Mouse (Mus musculus) hindbrain, postnatal 0 days (tissue): ENCODE data around the gene Esam. TPM values are rescaled to one million over a fixed set of nuclear protein-coding genes. Genes with fewer than 3 reads are reported as not detected.

Experiments used
- ATAC-seq: fragments of 200-750 bp; cut with Nextera tagmentation; 2 replicates; pipeline ENCODE4 v1.8.0; 2017; ENCODE audit warnings: mild to moderate bottlenecking, moderate TSS enrichment, moderate library complexity
- DNase-seq: peaks from one replicate; pipeline ENCODE4 v3.0.0-alpha.2; 2015; ENCODE audit warnings: low spot score
- H3K27ac ChIP-seq: fragments of 300-500 bp; sonication (generic); 2 replicates; pipeline ENCODE4 v1.5.1; 2014; ENCODE audit warnings: mild to moderate bottlenecking
- H3K27me3 ChIP-seq: fragments of 300-500 bp; sonication (generic); 2 replicates; pipeline ENCODE4 v1.6.1; 2014; ENCODE audit warnings: low read length, mixed read lengths; ENCODE audit not compliant: insufficient read depth
- H3K36me3 ChIP-seq: fragments of 300-500 bp; sonication (generic); 2 replicates; pipeline ENCODE4 v1.6.1; 2014; ENCODE audit warnings: low read length, mixed read lengths; ENCODE audit not compliant: insufficient read depth
- H3K4me1 ChIP-seq: fragments of 300-500 bp; sonication (generic); 2 replicates; pipeline ENCODE4 v1.6.1; 2014; ENCODE audit warnings: antibody characterized with exemption, low read length, mixed read lengths; ENCODE audit not compliant: insufficient read depth
- H3K4me2 ChIP-seq: fragments of 300-500 bp; sonication (generic); 2 replicates; pipeline ENCODE4 v1.6.1; 2014; ENCODE audit warnings: low read depth, mild to moderate bottlenecking, low read length, moderate library complexity, mixed read lengths
- H3K4me3 ChIP-seq: fragments of 300-500 bp; sonication (generic); 2 replicates; pipeline ENCODE4 v1.5.1; 2014; ENCODE audit warnings: low read length
- H3K9ac ChIP-seq: fragments of 300-500 bp; sonication (generic); replicated peaks from 2 replicates; pipeline ENCODE4 v1.6.1; 2014; ENCODE audit warnings: mild to moderate bottlenecking, low read length, moderate library complexity, mixed read lengths
- H3K9me3 ChIP-seq: fragments of 300-500 bp; sonication (generic); 2 replicates; pipeline ENCODE4 v1.6.1; 2016; ENCODE audit warnings: low read length, mixed read lengths
- CTCF ChIP-seq: IDR thresholded peaks from 2 replicates; pipeline ENCODE4 v1.5.1; 2016; ENCODE audit warnings: antibody characterized with exemption, control low read depth, low read depth
- WGBS: fragments of 180-500 bp; shearing (Covaris S2); extraction: QIAGEN DNeasy Blood & Tissue Kit; methylation state at CpG from one replicate; pipeline ENCODE4 v1.1.7; 2014; 5-methylcytosine and 5-hydroxymethylcytosine counted together
- polyA plus RNA-seq: library from polyadenylated mRNA; unstranded; fragments of >200 nt; fragmentation: Nextera tagmentation; extraction: Ambion mirVana; gene quantifications from 2 replicates; pipeline ENCODE4 v1.2.1, GENCODE M21; 2015
- total RNA-seq: library from RNA; depleted of rRNA; stranded (reverse); fragments of >200 nt; gene quantifications from 2 replicates; pipeline ENCODE4 v1.2.3, GENCODE M21; 2014

Gene Esam
- total and polyA plus RNA-seq, 2 experiments from 2014 or later = 34.2 to 36.1 TPM

DNA sequence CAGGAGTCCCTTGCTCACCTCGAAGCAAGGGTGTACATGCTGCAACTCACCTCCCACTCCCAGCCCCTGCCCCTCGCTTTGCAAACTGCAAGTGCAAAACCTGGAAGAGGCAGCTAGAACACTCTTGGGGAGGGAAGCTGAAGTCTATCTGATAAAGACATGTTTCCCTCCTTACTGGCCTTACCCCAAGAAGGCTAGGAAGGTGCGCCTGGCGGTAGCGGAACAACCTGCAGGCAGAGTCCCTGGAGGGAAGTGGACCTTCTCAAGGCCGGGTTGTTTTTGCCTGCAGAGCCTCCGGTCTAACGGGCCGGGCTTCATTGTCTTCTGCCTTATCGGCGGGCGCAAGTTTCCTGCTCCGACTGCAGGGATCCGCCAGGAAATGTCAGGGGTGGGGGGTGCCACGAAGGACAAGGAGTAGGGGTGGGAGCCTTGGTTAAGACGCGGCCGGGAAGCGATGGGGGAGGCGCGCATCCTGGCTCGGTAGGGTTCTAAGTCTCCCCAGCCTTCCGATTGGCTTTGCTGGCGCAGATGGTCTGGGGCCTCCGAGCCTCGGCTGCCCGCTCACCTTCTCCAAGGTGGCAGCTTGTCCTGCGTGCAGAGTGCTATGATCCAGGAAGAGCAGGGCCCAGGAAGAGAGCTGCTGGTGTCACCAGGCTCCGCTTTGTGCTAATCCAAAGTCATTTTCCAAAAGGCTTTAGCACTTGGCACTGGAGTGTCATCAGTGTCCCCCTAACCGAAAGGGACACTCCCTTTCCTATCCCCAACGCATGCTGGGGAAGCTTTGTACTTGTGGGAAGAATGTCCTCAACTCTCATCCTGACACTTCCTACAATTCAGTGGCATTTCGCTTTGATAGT lies 2.4 kb downstream of the Esam start:
- Histone ChIP-seq H3K4me2 (peak overlapping the region; percentile 82), H3K4me3 (peak overlapping the region; percentile 40), H3K9me3 (no peaks in the 10 kb centered on the region), H3K4me1 (peaks cover 9% of the 10 kb centered on the region; the same call in 1 of the 2 replicates), H3K9ac (peak overlapping the region; percentile 40), H3K27me3 (peaks cover 38% of the 10 kb centered on the region), H3K36me3 (no peaks in the 10 kb centered on the region), H3K27ac (peak overlapping the region; percentile 56; the same call in 1 of the 2 replicates)
- ATAC-seq (peak; percentile 67), DNase-seq (peak; percentile 29)
- peak; percentile 56 for TF ChIP-seq CTCF
- 3% methylated on average over 32 of the region's 32 CpGs for WGBS

DNA sequence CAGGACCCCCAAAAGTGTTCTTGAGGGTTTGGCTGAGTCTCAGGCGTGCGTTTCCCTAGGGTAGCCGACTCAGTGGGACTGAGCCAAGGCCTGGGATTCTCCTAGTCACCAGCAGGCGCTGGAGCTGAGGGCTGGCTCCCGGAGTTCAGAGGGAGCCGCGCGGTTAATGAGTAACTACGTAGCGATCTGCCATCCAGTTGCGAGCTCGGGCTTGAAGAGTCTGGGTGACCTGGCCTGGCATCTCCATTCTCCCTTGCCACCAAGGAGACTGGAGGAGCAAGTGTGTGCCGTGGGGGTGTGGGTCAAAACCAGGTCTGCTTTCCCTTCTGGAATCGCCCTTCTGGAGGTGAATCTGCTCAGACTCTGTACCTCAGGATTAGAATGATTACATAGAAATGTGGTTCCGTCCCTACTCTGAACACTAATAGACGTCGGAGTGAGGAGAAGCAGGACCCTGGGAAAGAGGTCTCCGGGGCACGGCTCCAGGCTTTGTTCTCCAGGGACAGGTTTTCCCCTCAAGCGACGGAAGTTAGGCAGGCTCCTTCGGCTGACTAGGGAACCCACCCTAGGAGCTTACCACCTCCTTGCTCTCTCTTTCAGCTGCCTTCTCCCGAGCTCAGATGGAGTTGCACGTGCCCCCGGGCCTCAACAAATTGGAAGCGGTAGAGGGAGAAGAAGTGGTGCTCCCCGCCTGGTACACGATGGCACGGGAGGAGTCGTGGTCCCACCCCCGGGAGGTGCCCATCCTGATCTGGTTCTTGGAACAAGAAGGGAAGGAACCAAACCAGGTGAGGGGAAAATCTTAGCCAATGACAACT lies 3.2 kb downstream of the Esam start:
- Histone ChIP-seq H3K4me3 (peak overlapping the region; percentile 40), H3K27me3 (peaks cover 32% of the 10 kb centered on the region), H3K27ac (no peak overlapping the region), H3K4me1 (peaks cover 9% of the 10 kb centered on the region; the same call in 1 of the 2 replicates), H3K36me3 (no peaks in the 10 kb centered on the region), H3K9me3 (no peaks in the 10 kb centered on the region), H3K9ac (peak overlapping the region; percentile 40; the same call in 1 of the 2 replicates), H3K4me2 (peak overlapping the region; percentile 82)
- TF ChIP-seq CTCF = peak; percentile 68
- DNase-seq = peak; percentile 74
- 4% methylated on average over 31 of the region's 31 CpGs for WGBS
- ATAC-seq = peak; percentile 74

DNA sequence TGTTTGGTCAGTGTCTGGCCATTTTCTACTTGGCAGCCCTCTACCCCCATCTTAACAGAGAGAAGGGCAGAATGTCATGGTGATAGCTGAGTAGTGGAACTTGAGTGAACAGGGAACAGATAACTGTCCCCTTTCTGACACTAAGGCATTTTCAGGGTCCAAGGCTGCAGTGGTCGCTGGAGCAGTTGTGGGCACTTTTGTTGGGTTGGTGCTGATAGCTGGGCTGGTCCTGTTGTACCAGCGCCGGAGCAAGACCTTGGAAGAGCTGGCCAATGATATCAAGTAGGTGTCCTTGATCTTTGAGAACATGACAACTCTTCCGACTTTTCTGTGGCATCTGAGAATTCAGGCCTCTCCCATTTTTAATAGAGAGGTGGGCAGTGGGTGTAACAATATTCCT lies 9.0 kb downstream of the Esam start:
- H3K4me2 ChIP-seq = no peak overlapping the region
- ATAC-seq (no peak), DNase-seq (no peak)
- H3K4me1 ChIP-seq = no peaks in the 10 kb centered on the region
- no peak overlapping the region for H3K4me3 ChIP-seq
- H3K27ac ChIP-seq = no peak overlapping the region
- TF ChIP-seq CTCF = no peak
- no peaks in the 10 kb centered on the region; the same call in 1 of the 2 replicates for H3K36me3 ChIP-seq
- H3K27me3 ChIP-seq = 0 out of 2 replicates have a peak, but pooled peaks cover 4% of the 10 kb centered on the region
- H3K9ac ChIP-seq = no peak overlapping the region
- 86% methylated on average over 4 of the region's 4 CpGs for WGBS
- H3K9me3 ChIP-seq = no peaks in the 10 kb centered on the region

DNA sequence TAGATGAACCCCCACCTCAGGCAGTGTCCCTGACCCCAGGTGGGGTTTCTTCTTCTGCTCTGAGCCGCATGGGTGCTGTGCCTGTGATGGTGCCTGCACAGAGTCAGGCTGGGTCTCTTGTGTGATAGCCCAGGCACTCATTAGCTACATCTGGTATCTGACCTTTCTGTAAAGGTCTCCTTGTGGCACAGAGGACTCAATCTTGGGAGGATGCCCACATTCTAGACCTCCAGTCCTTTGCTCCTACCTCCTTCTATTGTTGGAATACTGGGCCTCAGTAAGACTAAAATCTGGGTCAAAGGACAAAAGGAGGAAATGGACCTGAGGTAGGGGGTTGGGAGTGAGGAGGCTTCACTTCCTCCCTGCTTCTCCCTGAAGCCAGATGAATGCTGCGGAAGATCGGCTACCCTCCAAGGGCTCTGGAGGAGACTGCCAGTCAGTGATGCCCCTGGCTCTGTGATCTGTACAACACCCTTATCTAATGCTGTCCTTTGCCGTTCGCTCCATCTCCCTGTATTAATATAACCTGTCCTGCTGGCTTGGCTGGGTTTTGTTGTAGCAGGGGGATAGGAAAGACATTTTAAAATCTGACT lies 9.9 kb downstream of the Esam start:
- Histone ChIP-seq H3K4me1 (no peaks in the 10 kb centered on the region), H3K4me2 (no peak overlapping the region), H3K36me3 (no peaks in the 10 kb centered on the region; the same call in 1 of the 2 replicates), H3K27me3 (0 out of 2 replicates have a peak, but pooled peaks cover 4% of the 10 kb centered on the region), H3K4me3 (no peak overlapping the region), H3K9me3 (no peaks in the 10 kb centered on the region), H3K27ac (no peak overlapping the region), H3K9ac (no peak overlapping the region)
- DNase-seq = no peak
- WGBS = 81% methylated on average over 5 of the region's 5 CpGs
- TF ChIP-seq CTCF = no peak
- ATAC-seq = no peak

DNA sequence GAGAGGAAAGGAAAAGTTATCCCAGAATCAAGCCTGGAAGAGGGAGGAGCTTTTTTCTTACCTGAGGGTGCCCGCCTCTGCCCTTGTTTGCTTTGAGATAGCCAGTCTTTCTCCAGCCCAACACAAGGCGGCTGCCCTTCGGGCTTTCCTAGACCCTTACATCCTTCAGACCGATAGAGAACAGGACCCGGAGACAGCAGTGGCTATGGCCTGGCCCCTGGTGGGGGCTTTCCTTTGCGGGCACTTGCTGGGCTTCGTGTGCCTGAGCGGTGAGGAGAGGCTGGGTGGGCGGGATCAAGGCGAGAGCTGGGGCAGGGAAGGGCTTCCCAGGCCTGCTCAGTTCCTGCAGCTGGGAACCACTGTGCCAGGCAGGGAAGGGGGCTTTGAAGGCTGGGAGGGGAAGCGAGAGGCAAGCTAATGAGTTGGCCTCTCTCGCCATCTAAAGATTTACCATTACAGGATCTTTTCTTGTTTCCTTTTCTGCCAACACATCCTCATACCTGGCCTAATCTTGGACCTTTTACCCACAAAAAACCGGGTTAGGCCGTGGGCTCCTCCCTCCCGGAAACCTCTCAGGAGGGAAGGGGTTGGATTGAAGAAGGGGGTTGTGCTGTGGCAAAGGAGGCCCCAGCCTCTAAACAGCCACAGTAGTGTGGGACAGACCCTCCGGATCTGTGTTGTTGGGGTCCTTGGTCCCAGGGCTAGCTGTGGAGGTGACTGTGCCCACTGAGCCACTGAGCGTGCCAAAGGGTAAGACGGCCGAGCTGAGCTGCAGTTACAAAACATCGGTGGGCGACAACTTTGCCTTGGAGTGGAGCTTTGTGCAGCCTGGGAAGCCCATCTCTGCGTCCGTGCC lies 11.5 kb downstream of the Esam start, which contains the start of gene Vsig2:
TSS of gene Vsig2 (plus strand) at position 86 of the 856 bp plus-strand sequence.
- no peak for ATAC-seq
- Histone ChIP-seq H3K4me2 (no peak within 1 kb of the TSS), H3K27ac (no peak within 1 kb of the TSS), H3K27me3 (0 out of 2 replicates have a peak, but pooled peaks cover 4% of the 10 kb centered on the region), H3K36me3 (no peaks in the 10 kb centered on the region; the same call in 1 of the 2 replicates), H3K4me1 (peaks cover 5% of the 10 kb centered on the region), H3K9ac (no peak within 1 kb of the TSS), H3K9me3 (no peaks in the 10 kb centered on the region), H3K4me3 (no peak within 1 kb of the TSS)
- no peak for DNase-seq
- WGBS = 57% methylated on average over 23 of the region's 23 CpGs
- TF ChIP-seq CTCF = no peak

DNA sequence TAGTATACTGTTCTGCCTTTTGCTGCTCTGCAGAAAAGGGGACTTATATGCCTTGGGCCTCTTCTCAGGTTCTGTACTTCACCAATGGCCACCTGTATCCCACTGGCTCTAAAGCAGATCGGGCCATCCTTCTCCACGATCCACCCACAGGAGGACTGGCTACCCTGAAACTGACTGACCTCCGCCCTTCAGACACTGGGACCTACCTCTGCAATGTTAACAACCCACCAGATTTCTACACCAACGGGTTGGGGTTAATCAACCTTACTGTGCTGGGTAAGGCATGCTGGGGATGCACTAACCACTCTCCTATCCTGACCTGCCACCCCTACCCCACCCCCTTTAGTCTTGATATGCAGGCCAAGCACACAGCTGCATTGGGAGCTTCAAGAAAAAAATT lies 12.3 kb downstream of the Esam start:
- Histone ChIP-seq H3K9ac (no peak overlapping the region), H3K4me3 (no peak overlapping the region), H3K27ac (no peak overlapping the region), H3K9me3 (no peaks in the 10 kb centered on the region), H3K4me2 (no peak overlapping the region), H3K4me1 (peaks cover 8% of the 10 kb centered on the region), H3K36me3 (no peaks in the 10 kb centered on the region; the same call in 1 of the 2 replicates), H3K27me3 (0 out of 2 replicates have a peak, but pooled peaks cover 9% of the 10 kb centered on the region)
- WGBS = 87% methylated on average over 4 of the region's 4 CpGs
- DNase-seq (no peak), ATAC-seq (no peak)
- TF ChIP-seq CTCF = no peak
